19 mouse cellular contexts compared by ENCODE assay signal in genomic region chr3:16872337-16873117, GRCm38 (mm10).
DNase-seq lines count a peak whose midpoint lies in the region; ATAC-seq and TF ChIP-seq lines count a peak whose summit lies in the region.
"Had no signal": no experiment of that assay in that cellular context is flagged by ENCODE, and none has a peak within 500 bp of the region (broad histone marks: within the 10 kb centered on the region; RNA-seq: fewer than 3 reads in every experiment).

No protein-coding gene starts in this region.

- H3K9ac ChIP-seq in neural tube, embryonic 11.5 days (ENCODE audit: low read length), result no peak overlapping the region
- H3K9ac ChIP-seq in hindbrain, postnatal 0 days (replicated peaks; ENCODE audit: low read length), result no peak overlapping the region
- H3K9ac ChIP-seq in neural tube, embryonic 13.5 days, result no peak overlapping the region
- H3K9ac ChIP-seq: forebrain, embryonic 15.5 days; limb, embryonic 13.5 days; liver, embryonic 14.5 days had no signal

- DNase-seq in frontal cortex, postnatal 25 days (ENCODE audit: low spot score in 2 of 2), result no peak
- peak; percentile 12 for DNase-seq in neural tube, embryonic 11.5 days (ENCODE audit: low spot score)
- DNase-seq in neural tube, embryonic 10.5 days (ENCODE audit: extremely low spot score, low spot score), result no peak
- DNase-seq in hindbrain, postnatal 0 days (ENCODE audit: low spot score), result no peak
- DNase-seq in adrenal gland, adult 2 months, result no peak
- DNase-seq in heart, adult 8-10 months (ENCODE audit: low spot score), result no peak
- DNase-seq: adrenal gland, adult 8-10 months; cerebellum, adult 18-20 months; gastrocnemius, postnatal 25 days; heart, postnatal 14 days; layer of hippocampus, postnatal 36 days had no signal

- TF ChIP-seq CTCF in hindbrain, postnatal 0 days (IDR thresholded peaks at IDR 0.05; ENCODE audit: low read depth), result no peak

- peak; percentile 86 for ATAC-seq in frontal cortex, adult (ENCODE audit: low TSS enrichment)
- ATAC-seq in neural tube, embryonic 11.5 days (ENCODE audit: insufficient read depth, low FRiP score, low TSS enrichment), result no peak; the same call in 1 of the 2 replicates
- 0 out of 2 replicates have a peak, but pooled peaks have one; percentile 51 for ATAC-seq in hindbrain, postnatal 0 days
- no peak for ATAC-seq in neural tube, embryonic 13.5 days (ENCODE audit: low read depth)
- ATAC-seq: forebrain, embryonic 15.5 days; intestine, embryonic 16.5 days had no signal

- peaks cover 4% of the 10 kb centered on the region; the same call in 1 of the 2 replicates for H3K4me1 ChIP-seq in neural tube, embryonic 11.5 days (ENCODE audit: control insufficient read depth, insufficient read depth, low read length)
- H3K4me1 ChIP-seq in hindbrain, postnatal 0 days (ENCODE audit: insufficient read depth, low read length), result no peaks in the 10 kb centered on the region
- 0 out of 2 replicates have a peak, but pooled peaks cover 7% of the 10 kb centered on the region for H3K4me1 ChIP-seq in neural tube, embryonic 13.5 days (replicated peaks)
- H3K4me1 ChIP-seq: embryonic facial prominence, embryonic 10.5 days; forebrain, embryonic 15.5 days; limb, embryonic 13.5 days had no signal

- H3K4me3 ChIP-seq in neural tube, embryonic 11.5 days (ENCODE audit: low read depth, low read length), result no peak overlapping the region
- no peak overlapping the region for H3K4me3 ChIP-seq in hindbrain, postnatal 0 days (ENCODE audit: low read length)
- no peak overlapping the region for H3K4me3 ChIP-seq in neural tube, embryonic 13.5 days
- H3K4me3 ChIP-seq: embryonic facial prominence, embryonic 10.5 days; forebrain, embryonic 15.5 days; limb, embryonic 13.5 days had no signal

- H3K4me2 ChIP-seq in neural tube, embryonic 11.5 days (ENCODE audit: low read depth), result no peak overlapping the region
- no peak overlapping the region for H3K4me2 ChIP-seq in hindbrain, postnatal 0 days (ENCODE audit: low read depth, low read length)
- no peak overlapping the region for H3K4me2 ChIP-seq in neural tube, embryonic 13.5 days
- H3K4me2 ChIP-seq: forebrain, embryonic 15.5 days; heart, embryonic 11.5 days; limb, embryonic 13.5 days had no signal

- 57% methylated on average over 2 of the region's 2 CpGs for WGBS in neural tube, embryonic 11.5 days
- WGBS in hindbrain, postnatal 0 days, result 66% methylated on average over 2 of the region's 2 CpGs
- 54% methylated on average over 2 of the region's 2 CpGs for WGBS in neural tube, embryonic 13.5 days

- no peaks in the 10 kb centered on the region for H3K9me3 ChIP-seq in neural tube, embryonic 11.5 days (ENCODE audit: control insufficient read depth, low read length)
- no peaks in the 10 kb centered on the region for H3K9me3 ChIP-seq in hindbrain, postnatal 0 days (ENCODE audit: low read length)
- no peaks in the 10 kb centered on the region for H3K9me3 ChIP-seq in neural tube, embryonic 13.5 days
- H3K9me3 ChIP-seq: embryonic facial prominence, embryonic 10.5 days; forebrain, embryonic 15.5 days; limb, embryonic 13.5 days had no signal

- no peaks in the 10 kb centered on the region for H3K27me3 ChIP-seq in neural tube, embryonic 11.5 days (ENCODE audit: control insufficient read depth, insufficient read depth, low read length)
- no peaks in the 10 kb centered on the region for H3K27me3 ChIP-seq in hindbrain, postnatal 0 days (ENCODE audit: insufficient read depth, low read length)
- H3K27me3 ChIP-seq in neural tube, embryonic 13.5 days, result no peaks in the 10 kb centered on the region
- H3K27me3 ChIP-seq: forebrain, embryonic 15.5 days; limb, embryonic 13.5 days had no signal

- 0 out of 2 replicates have a peak overlapping the region, but pooled peaks have one; percentile 50 for H3K27ac ChIP-seq in neural tube, embryonic 11.5 days (ENCODE audit: low read depth, low read length)
- H3K27ac ChIP-seq in hindbrain, postnatal 0 days, result no peak overlapping the region
- H3K27ac ChIP-seq in neural tube, embryonic 13.5 days (replicated peaks), result peak overlapping the region; percentile 52
- H3K27ac ChIP-seq: embryonic facial prominence, embryonic 10.5 days; forebrain, embryonic 15.5 days; limb, embryonic 13.5 days; liver, embryonic 14.5 days had no signal

- H3K36me3 ChIP-seq in neural tube, embryonic 11.5 days (ENCODE audit: control insufficient read depth, insufficient read depth, low read length), result no peaks in the 10 kb centered on the region
- H3K36me3 ChIP-seq in hindbrain, postnatal 0 days (ENCODE audit: insufficient read depth, low read length), result no peaks in the 10 kb centered on the region
- no peaks in the 10 kb centered on the region for H3K36me3 ChIP-seq in neural tube, embryonic 13.5 days
- H3K36me3 ChIP-seq: embryonic facial prominence, embryonic 10.5 days; forebrain, embryonic 15.5 days; limb, embryonic 13.5 days had no signal

Comparison
In these comparisons a context has a peak if more than half of its experiments do, and no peak if none do; other contexts are left out.
1. ATAC-seq: peak in frontal cortex, adult (single experiment) and hindbrain, postnatal 0 days (single experiment); none in neural tube, embryonic 11.5 days (single experiment) and neural tube, embryonic 13.5 days (single experiment).